ENCODE assay signal across 31 mouse cellular contexts in genomic region chr10:80546945-80547344, GRCm38 (mm10). TPM values are rescaled to one million over a fixed set of nuclear protein-coding genes. Genes with fewer than 3 reads are reported as not detected.
DNase-seq lines count a peak whose midpoint lies in the region; ATAC-seq and TF ChIP-seq lines count a peak whose summit lies in the region.
"Had no signal": no experiment of that assay in that cellular context is flagged by ENCODE, and none has a peak within 500 bp of the region (broad histone marks: within the 10 kb centered on the region; RNA-seq: fewer than 3 reads in every experiment).

No protein-coding gene starts in this region.

- H3K4me1 ChIP-seq in testis, adult 2 months (ENCODE audit: control insufficient read depth, insufficient read depth, low read length) = peaks cover 2% of the 10 kb centered on the region; the same call in 1 of the 2 replicates
- peaks cover 45% of the 10 kb centered on the region for H3K4me1 ChIP-seq in liver, embryonic 15.5 days (replicated peaks)
- peaks cover 4% of the 10 kb centered on the region; the same call in 1 of the 2 replicates for H3K4me1 ChIP-seq in midbrain, embryonic 15.5 days
- H3K4me1 ChIP-seq: limb, embryonic 10.5 days had no signal

- ATAC-seq in liver, embryonic 15.5 days (ENCODE audit: insufficient read depth) = peak; percentile 56
- no peak for ATAC-seq in midbrain, embryonic 15.5 days (replicated peaks)
- ATAC-seq: activated CD4-positive, CD25-positive, alpha-beta regulatory T cell, adult 4 months; forebrain, embryonic 14.5 days; hindbrain, embryonic 16.5 days; intestine, embryonic 15.5 days had no signal

- H3K4me2 ChIP-seq in liver, embryonic 15.5 days = peak overlapping the region; percentile 39
- H3K4me2 ChIP-seq in midbrain, embryonic 15.5 days = no peak overlapping the region
- H3K4me2 ChIP-seq: heart, embryonic 15.5 days; intestine, embryonic 15.5 days; limb, embryonic 15.5 days; neural tube, embryonic 15.5 days had no signal

- TF ChIP-seq POLR2A in testis, adult 2 months (IDR thresholded peaks at IDR 0.05; ENCODE audit: control insufficient read depth, low read depth, low read length) = no peak

- peak overlapping the region; percentile 65 for H3K27ac ChIP-seq in testis, adult 2 months (ENCODE audit: control insufficient read depth, insufficient read depth, low read depth, low read length)
- H3K27ac ChIP-seq in liver, embryonic 15.5 days (replicated peaks) = peak overlapping the region; percentile 73
- no peak overlapping the region for H3K27ac ChIP-seq in midbrain, embryonic 15.5 days
- H3K27ac ChIP-seq: heart, embryonic 15.5 days; intestine, embryonic 15.5 days; limb, embryonic 10.5 days; limb, embryonic 15.5 days; neural tube, embryonic 15.5 days had no signal

- no peaks in the 10 kb centered on the region for H3K9me3 ChIP-seq in liver, embryonic 15.5 days (replicated peaks)
- H3K9me3 ChIP-seq in midbrain, embryonic 15.5 days = no peaks in the 10 kb centered on the region
- H3K9me3 ChIP-seq: heart, embryonic 10.5 days; heart, embryonic 15.5 days; intestine, embryonic 15.5 days; limb, embryonic 10.5 days; limb, embryonic 15.5 days; neural tube, embryonic 15.5 days had no signal

- H3K9ac ChIP-seq in liver, embryonic 15.5 days = no peak overlapping the region
- H3K9ac ChIP-seq in midbrain, embryonic 15.5 days = no peak overlapping the region
- H3K9ac ChIP-seq: heart, embryonic 15.5 days; intestine, embryonic 15.5 days; limb, embryonic 15.5 days; neural tube, embryonic 15.5 days had no signal

- DNase-seq in testis, postnatal 14 days (ENCODE audit: low spot score) = no peak
- peak; percentile 74 for DNase-seq in liver
- DNase-seq in cerebellum, adult 11 months = no peak
- no peak for DNase-seq in B cell, adult 2 months
- DNase-seq: adrenal gland, postnatal 25 days; gastrocnemius, postnatal 14 days; kidney, adult 9 months; kidney, postnatal 10 days; layer of hippocampus, adult 9-11 months; lung, postnatal 36 days; midbrain, embryonic 14.5 days; right cerebral cortex, adult 18-20 months; thymus, adult 18-20 months; thymus, postnatal 25 days had no signal

- H3K27me3 ChIP-seq in testis, adult 2 months (ENCODE audit: control insufficient read depth, insufficient read depth, low read length) = no peaks in the 10 kb centered on the region
- H3K27me3 ChIP-seq in liver, embryonic 15.5 days = no peaks in the 10 kb centered on the region
- H3K27me3 ChIP-seq in midbrain, embryonic 15.5 days (replicated peaks) = no peaks in the 10 kb centered on the region
- H3K27me3 ChIP-seq: CH12.LX; heart, embryonic 15.5 days; intestine, embryonic 15.5 days; limb, embryonic 15.5 days; neural tube, embryonic 15.5 days had no signal

- peak overlapping the region; percentile 81 for H3K4me3 ChIP-seq in testis, adult 2 months (ENCODE audit: control insufficient read depth, low read depth, low read length)
- no peak overlapping the region for H3K4me3 ChIP-seq in liver, embryonic 15.5 days (replicated peaks)
- H3K4me3 ChIP-seq in midbrain, embryonic 15.5 days = no peak overlapping the region
- H3K4me3 ChIP-seq: heart, embryonic 10.5 days; heart, embryonic 15.5 days; intestine, embryonic 15.5 days; limb, embryonic 10.5 days; limb, embryonic 15.5 days; neural tube, embryonic 15.5 days had no signal

- peaks cover 2% of the 10 kb centered on the region for H3K36me3 ChIP-seq in testis, adult 2 months (ENCODE audit: control insufficient read depth, insufficient read depth, low read length)
- H3K36me3 ChIP-seq in liver, embryonic 15.5 days (replicated peaks) = peaks cover 90% of the 10 kb centered on the region
- H3K36me3 ChIP-seq in midbrain, embryonic 15.5 days (replicated peaks) = peaks cover 49% of the 10 kb centered on the region

- 39% methylated on average over 4 of the region's 4 CpGs for WGBS in liver, embryonic 15.5 days (ENCODE audit: insufficient replicate concordance)
- 93% methylated on average over 4 of the region's 4 CpGs for WGBS in midbrain, embryonic 15.5 days

- TF ChIP-seq CTCF in testis, adult 2 months (IDR thresholded peaks at IDR 0.05; ENCODE audit: control insufficient read depth, insufficient read depth, insufficient replicate concordance, low read depth, low read length) = no peak

RNA-seq across cellular contexts. Expression of gene Atp8b3, which starts 8.0 kb away (rescaled TPM):
- polyA plus RNA-seq in testis, adult 2 months (2012; rRNA removed) = 1,123 and 1,230 TPM in 2 replicates
- polyA plus RNA-seq in liver, embryonic 15.5 days (2015; fragmentation: Nextera tagmentation; extraction: Ambion mirVana) = 0.02 TPM in 1 of 2 replicates, not detected in the other
- 0.90 and 1.2 TPM in 2 replicates for polyA plus RNA-seq in midbrain, embryonic 15.5 days (2015; fragmentation: Nextera tagmentation; extraction: Ambion mirVana)
- polyA plus RNA-seq: activated CD4-positive, CD25-positive, alpha-beta regulatory T cell, adult 4 months; large intestine, adult 2 months had no signal

RNA-seq across cellular contexts. Expression of gene Rexo1, which starts 14.4 kb away (rescaled TPM):
- 201 and 214 TPM in 2 replicates for polyA plus RNA-seq in testis, adult 2 months (2012; rRNA removed)
- 12.8 and 15.6 TPM in 2 replicates for polyA plus RNA-seq in liver, embryonic 15.5 days (2015; fragmentation: Nextera tagmentation; extraction: Ambion mirVana)
- 33.9 and 35.0 TPM in 2 replicates for polyA plus RNA-seq in midbrain, embryonic 15.5 days (2015; fragmentation: Nextera tagmentation; extraction: Ambion mirVana)

RNA-seq across cellular contexts. Expression of gene Klf16, which starts 30.2 kb away (rescaled TPM):
- polyA plus RNA-seq in testis, adult 2 months (2012; rRNA removed) = 7.5 and 7.7 TPM in 2 replicates
- 11.7 and 12.1 TPM in 2 replicates for polyA plus RNA-seq in liver, embryonic 15.5 days (2015; fragmentation: Nextera tagmentation; extraction: Ambion mirVana)
- 6.0 and 6.3 TPM in 2 replicates for polyA plus RNA-seq in midbrain, embryonic 15.5 days (2015; fragmentation: Nextera tagmentation; extraction: Ambion mirVana)

RNA-seq across cellular contexts. Expression of gene Abhd17a, which starts 43.2 kb away (rescaled TPM):
- 246 and 291 TPM in 2 replicates for polyA plus RNA-seq in testis, adult 2 months (2012; rRNA removed)
- 50.8 and 62.8 TPM in 2 replicates for polyA plus RNA-seq in liver, embryonic 15.5 days (2015; fragmentation: Nextera tagmentation; extraction: Ambion mirVana)
- polyA plus RNA-seq in midbrain, embryonic 15.5 days (2015; fragmentation: Nextera tagmentation; extraction: Ambion mirVana) = 126 and 152 TPM in 2 replicates

RNA-seq across cellular contexts. Expression of gene Onecut3, which starts 52.3 kb away (rescaled TPM):
- 0.43 and 0.52 TPM in 2 replicates for polyA plus RNA-seq in testis, adult 2 months (2012; rRNA removed)
- not detected in 2 replicates for polyA plus RNA-seq in liver, embryonic 15.5 days (2015; fragmentation: Nextera tagmentation; extraction: Ambion mirVana)
- polyA plus RNA-seq in midbrain, embryonic 15.5 days (2015; fragmentation: Nextera tagmentation; extraction: Ambion mirVana) = 1.9 and 2.6 TPM in 2 replicates
- polyA plus RNA-seq: activated CD4-positive, CD25-positive, alpha-beta regulatory T cell, adult 4 months; cortical plate, adult 2 months; embryonic facial prominence, embryonic 14.5 days; heart, embryonic 15.5 days; limb, embryonic 10.5 days; limb, embryonic 15.5 days; lung, embryonic 16.5 days had no signal

Comparison
In these comparisons a context has a peak if more than half of its experiments do, and no peak if none do; other contexts are left out.
1. RNA of gene Atp8b3, which starts 8.0 kb away (polyA plus RNA-seq): 1,123 to 1,230 TPM in testis, adult 2 months; 0.90 to 1.2 TPM in midbrain, embryonic 15.5 days and 0.02 TPM in liver, embryonic 15.5 days; every median in the first group is over 100 times any median in the second.